Mouse (Mus musculus) CD4-positive, CD25-positive, alpha-beta regulatory T cell, adult 4 months (primary cell): Measurements from ENCODE around the gene Nxnl1. TPM values are rescaled to one million over a fixed set of nuclear protein-coding genes. Genes with fewer than 3 reads are reported as not detected.

Source experiments
- ATAC-seq: one replicate; pipeline ENCODE4 v1.8.0; 2017
- polyA plus RNA-seq, 2 experiments: library from polyadenylated mRNA; unstranded; fragments of 100-300 nt; shearing (Covaris generic); gene quantifications; one replicate each; pipeline ENCODE4 v1.2.1; 2017

The Nxnl1 gene
- polyA plus RNA-seq, 2 experiments from 2014 or later: not detected

- no peak for ATAC-seq
Measured at GRCm38 (mm10) chr8:71513018-71513754, 53.2 kb downstream of the Nxnl1 start.

- no peak for ATAC-seq
Measured at GRCm38 (mm10) chr8:71511644-71512043, 54.8 kb downstream of the Nxnl1 start, which contains the start of gene Plvap. Gene Plvap, minus strand, starts transcription at chr8:71511752.

Other genes starting within 250 kb of the Nxnl1 start
- gene Use1, start 199.8 kb downstream of the Nxnl1 start, polyA plus RNA-seq: 100 to 1,000 TPM; 292 to 321 TPM
- 1 to 10 TPM; 3.9 to 4.1 TPM for gene Ocel1, start 195.3 kb downstream of the Nxnl1 start, polyA plus RNA-seq
- gene Nr2f6, start 184.6 kb downstream of the Nxnl1 start, polyA plus RNA-seq: under 1 TPM in 1 of 2 experiments, not detected in 1; 0.36 TPM
- gene Ushbp1, start 170.8 kb downstream of the Nxnl1 start, polyA plus RNA-seq: not detected
- 10 to 100 TPM; 54.6 to 55.8 TPM for gene Babam1, start 169.7 kb downstream of the Nxnl1 start, polyA plus RNA-seq
- 1 to 10 TPM in 1 of 2 experiments, under 1 TPM in 1; 0.20 to 1.6 TPM for gene Ankle1, start 160.6 kb downstream of the Nxnl1 start, polyA plus RNA-seq
- gene Abhd8, start 102.9 kb downstream of the Nxnl1 start, polyA plus RNA-seq: 10 to 100 TPM; 16.3 to 19.5 TPM
- gene Mrpl34, start 101.6 kb downstream of the Nxnl1 start, polyA plus RNA-seq: 10 to 100 TPM; 65.1 to 82.9 TPM
- gene Dda1, start 97.4 kb downstream of the Nxnl1 start, polyA plus RNA-seq: 10 to 100 TPM; 22.5 to 22.7 TPM
- under 1 TPM in 1 of 2 experiments, not detected in 1; 0.20 TPM for gene Ano8, start 80.6 kb downstream of the Nxnl1 start, polyA plus RNA-seq
- 1 to 10 TPM; 2.9 to 3.1 TPM for gene Gtpbp3, start 78.5 kb downstream of the Nxnl1 start, polyA plus RNA-seq
- gene Plvap, start 54.8 kb downstream of the Nxnl1 start, polyA plus RNA-seq: not detected
- not detected for gene Ccdc194, start 40.9 kb downstream of the Nxnl1 start, polyA plus RNA-seq
- 100 to 1,000 TPM in 1 of 2 experiments, 10 to 100 TPM in 1; 75.3 to 150 TPM for gene Bst2, start 29.1 kb downstream of the Nxnl1 start, polyA plus RNA-seq
- gene Mvb12a, start 23.7 kb downstream of the Nxnl1 start, polyA plus RNA-seq: 10 to 100 TPM; 45.1 to 58.2 TPM
- under 1 TPM in 1 of 2 experiments, not detected in 1; 0.79 TPM for gene Tmem221, start 7.7 kb downstream of the Nxnl1 start, polyA plus RNA-seq
- gene Slc27a1, start 2.3 kb upstream of the Nxnl1 start, polyA plus RNA-seq: 10 to 100 TPM in 1 of 2 experiments, 1 to 10 TPM in 1; 3.4 to 13.6 TPM
- 10 to 100 TPM; 51.5 to 53.4 TPM for gene Pgls, start 25.6 kb upstream of the Nxnl1 start, polyA plus RNA-seq
- gene Fam129c, start 31.0 kb upstream of the Nxnl1 start, polyA plus RNA-seq: 1 to 10 TPM; 3.0 to 3.6 TPM
- gene Colgalt1, start 44.4 kb upstream of the Nxnl1 start, polyA plus RNA-seq: 10 to 100 TPM; 10.8 to 12.2 TPM
- gene Unc13a, start 105.2 kb upstream of the Nxnl1 start, polyA plus RNA-seq: under 1 TPM; 0.47 to 0.50 TPM
- gene Jak3, start 109.7 kb upstream of the Nxnl1 start, polyA plus RNA-seq: 10 to 100 TPM; 21.2 TPM
- 10 to 100 TPM; 15.1 to 24.5 TPM for gene Insl3, start 122.6 kb upstream of the Nxnl1 start, polyA plus RNA-seq
- 1 to 10 TPM; 3.4 to 6.5 TPM for gene B3gnt3, start 135.2 kb upstream of the Nxnl1 start, polyA plus RNA-seq
- 10 to 100 TPM; 40.4 to 46.7 TPM for gene Fcho1, start 159.1 kb upstream of the Nxnl1 start, polyA plus RNA-seq